Mouse (Mus musculus): ENCODE measurements around the gene Gm27179.
"Not testable (repeated sequence)": the region's sequence is repeated elsewhere in the genome, so short reads cannot be mapped to it uniquely, and the experiment has no call there.

Gene Gm27179

DNA sequence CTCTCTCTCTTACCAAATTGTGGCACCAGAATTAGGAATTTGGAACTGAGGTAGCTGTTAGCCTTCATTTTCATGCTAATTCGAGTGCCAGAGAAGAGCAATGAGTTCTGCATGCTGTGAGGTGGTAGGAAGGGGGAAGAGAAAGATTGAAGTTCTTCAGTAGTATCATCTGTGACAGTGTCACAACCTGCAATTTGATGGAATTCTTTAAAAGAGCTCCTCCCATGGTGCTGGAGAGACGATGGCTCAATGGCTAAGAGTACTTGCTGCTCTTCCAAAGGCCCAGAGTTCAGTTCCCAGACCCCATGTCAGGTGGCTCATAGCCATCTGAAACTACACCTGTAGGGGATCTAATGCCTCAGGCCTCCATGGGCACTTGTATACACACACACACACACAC lies at the start of gene Gm27179:
TSS of gene Gm27179 (minus strand) at position 101 of the 400 bp plus-strand sequence.
- DNase-seq, result not testable (repeated sequence)

DNA sequence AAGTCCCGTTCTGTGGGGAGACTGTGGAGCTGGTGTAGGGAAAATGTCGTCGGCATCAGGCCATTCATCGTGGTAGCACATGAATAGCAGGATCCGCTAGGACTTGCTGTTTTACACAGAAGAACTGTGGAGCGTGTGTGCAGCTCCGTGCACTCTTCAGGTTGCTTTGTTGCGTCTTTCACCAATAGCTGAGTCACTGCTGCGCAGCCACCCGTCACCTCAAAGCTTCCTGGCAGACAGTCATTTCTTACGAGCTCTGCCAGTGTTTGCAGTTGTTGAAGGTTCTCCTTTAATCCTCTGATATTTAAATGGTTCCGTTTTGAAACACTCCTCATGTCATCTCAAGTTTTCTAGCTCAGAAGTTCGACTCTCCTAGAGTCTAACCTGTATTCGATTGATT lies 45.2 kb upstream of the Gm27179 start:
- not testable (repeated sequence) for DNase-seq

DNA sequence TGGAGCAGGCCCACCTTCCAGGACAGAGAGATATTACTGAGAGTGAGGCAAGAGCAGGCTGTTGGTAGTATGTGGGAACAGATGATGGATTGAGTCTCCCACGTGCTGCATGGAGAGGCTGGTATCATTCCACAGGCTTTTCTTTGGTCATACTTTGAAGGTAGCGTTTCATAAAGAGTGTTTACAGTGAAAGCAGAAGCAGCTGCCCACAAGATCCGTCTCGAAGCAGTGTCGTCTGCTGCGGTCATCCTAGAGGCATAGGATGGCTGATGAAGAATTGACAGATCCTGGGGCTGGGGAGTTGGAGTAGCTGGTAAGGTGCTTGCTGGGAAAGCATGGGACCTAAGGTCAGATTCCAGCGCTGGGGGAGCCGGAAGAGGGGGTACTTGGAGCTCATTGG lies 44.5 kb upstream of the Gm27179 start:
- DNase-seq, result not testable (repeated sequence)

DNA sequence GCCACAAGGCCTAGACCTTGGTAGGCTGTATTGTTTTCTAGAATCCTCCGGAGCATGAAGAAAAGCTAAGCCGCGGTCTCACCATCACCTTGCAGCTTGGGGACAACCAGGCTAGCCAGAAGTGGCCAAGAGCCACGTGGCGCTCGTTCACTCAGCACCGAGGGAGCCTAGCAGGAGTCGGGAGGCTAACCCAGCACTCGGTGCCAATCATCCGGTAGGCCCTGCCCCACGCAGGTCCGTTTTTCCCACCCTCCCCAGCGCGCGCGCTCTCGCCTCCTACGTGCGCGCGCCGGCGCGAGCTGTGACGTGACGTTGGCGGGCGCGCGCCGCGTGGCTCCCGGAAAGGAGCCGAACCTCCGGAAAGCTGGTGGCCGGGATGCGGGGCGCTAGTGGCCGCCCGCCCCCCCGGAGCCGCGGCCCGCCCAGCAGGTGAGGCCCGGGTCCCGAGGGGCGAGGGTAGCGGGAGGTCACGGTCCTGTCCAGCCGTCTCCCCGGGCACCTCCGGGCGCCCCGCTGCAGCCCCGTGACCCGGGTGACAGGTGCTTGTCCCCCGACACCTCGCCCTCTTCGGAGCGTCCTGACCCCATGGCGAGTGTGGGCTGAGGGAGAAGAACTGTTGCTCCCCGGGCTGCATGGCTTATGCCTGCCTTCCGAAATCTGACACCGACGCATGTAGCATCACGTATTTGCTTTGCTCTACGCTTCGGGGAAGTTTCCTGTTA lies 42.9 kb upstream of the Gm27179 start, which contains the start of gene Entpd4b:
TSS of gene Entpd4b (plus strand) at position 315 of the 722 bp plus-strand sequence.
- DNase-seq, result not testable (repeated sequence)

DNA sequence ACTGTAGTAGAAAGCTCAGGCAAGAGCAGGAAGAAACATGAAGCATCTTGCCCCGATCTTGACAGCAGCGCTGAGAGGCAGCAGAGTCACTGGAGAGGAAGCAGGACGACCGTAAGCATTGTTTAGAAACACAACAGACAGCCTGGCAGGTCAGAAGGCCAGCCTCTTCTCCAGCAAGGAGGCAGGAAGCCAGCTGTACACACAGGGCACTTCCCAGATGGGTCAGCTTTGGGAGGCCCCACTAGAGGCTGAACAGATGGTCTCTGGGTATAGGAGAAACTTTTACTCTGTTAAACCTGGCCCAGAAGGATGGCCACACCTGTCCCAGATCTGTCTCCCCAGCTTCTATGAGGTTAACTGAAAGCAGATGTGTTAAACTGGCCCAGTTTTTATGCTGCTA lies 35.0 kb upstream of the Gm27179 start:
- not testable (repeated sequence) for DNase-seq

DNA sequence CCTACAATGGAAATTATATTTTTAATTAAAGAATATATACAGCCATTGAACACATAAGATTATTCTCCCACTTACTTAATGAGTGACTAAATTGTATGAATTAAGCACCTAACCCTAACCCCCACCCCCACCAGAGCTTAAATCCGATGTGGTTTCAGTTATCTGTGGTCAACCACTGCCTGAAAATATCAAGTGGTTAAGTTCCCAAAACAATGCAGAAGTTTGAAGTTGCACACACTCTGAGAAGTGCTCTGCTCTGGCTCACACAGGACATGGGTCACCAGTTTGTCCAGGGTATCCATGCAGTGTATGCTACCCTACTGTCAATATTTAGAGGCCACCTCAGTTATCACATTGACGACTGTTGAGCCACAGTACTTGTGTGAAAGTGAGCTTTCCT lies 32.7 kb upstream of the Gm27179 start:
- DNase-seq, result not testable (repeated sequence)

DNA sequence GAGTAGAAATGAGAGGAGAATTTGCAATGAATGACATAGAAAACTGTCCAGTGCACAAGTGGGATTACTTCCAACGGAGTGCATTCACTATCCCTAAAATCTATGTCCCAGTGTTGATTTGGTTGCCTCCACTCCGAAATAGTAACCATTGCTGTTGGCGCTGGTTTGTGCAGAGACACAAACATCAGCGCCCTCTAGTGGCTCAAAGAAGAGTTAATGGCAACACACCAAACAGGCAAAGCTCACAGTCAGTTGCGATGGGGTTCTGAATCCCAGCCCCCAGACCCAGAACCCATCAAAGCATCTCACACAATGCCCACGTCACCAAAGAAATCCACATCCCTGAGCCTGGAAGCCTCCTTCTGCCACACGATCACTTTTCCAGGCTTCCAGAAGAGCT lies 31.7 kb upstream of the Gm27179 start:
- DNase-seq, result not testable (repeated sequence)

DNA sequence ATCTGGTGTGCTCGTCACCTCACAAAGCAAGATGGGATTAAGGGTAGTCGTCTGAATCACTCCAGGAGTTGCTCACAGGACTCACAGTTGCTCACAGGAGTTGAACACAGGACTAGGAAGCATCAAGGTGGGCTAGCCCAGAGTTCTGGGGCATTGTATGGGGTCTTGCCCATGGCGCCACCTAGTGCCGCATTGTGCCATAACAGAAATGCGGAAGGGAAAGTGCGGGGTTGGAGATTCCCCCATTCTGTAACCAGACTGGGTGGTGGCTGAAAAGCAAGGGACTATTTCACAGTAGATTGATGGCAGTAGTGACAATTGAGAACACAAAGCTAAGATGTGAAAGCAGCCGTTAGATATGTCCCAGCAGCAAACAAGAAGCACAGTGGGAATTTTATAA lies 30.3 kb upstream of the Gm27179 start:
- not testable (repeated sequence) for DNase-seq

DNA sequence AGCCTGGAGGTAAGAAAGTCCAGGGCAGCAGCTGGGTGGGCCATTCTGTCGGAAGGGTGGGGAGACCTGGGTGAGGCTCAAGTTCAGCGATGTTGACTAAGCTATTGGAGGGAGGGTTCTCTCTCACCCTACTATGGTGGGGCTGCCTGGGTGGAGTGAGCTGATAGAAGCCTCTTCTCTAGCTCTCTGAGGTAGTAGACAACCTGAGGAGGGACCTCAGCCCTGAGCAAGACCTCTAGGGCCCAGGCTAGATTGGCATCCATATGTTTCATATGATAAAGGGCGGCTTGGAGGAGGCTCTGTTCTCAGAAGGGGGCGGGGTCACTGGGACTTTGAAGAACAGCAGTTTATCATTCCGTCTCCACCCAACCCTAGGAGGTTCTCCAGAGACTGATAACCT lies 27.8 kb upstream of the Gm27179 start:
- not testable (repeated sequence) for DNase-seq

DNA sequence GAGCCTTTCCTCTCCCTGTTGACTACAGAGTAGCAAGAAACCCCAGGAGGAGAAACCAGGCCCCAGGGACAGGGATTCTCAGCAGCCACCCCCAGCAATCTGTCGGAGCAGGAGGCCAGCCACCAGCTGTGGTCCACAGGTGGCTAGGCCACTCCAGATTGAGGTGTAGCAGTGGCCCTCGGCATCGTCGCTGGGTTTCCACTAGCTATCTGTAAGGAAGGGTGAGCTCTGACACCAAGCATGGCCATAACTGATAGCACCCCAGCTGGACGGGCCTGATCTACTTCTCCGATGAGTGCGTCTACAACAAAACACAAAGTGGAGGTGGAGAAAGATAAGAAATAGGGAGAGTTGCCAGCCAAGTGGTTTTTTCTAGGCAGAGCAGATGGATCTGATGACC lies 24.2 kb upstream of the Gm27179 start:
- not testable (repeated sequence) for DNase-seq

DNA sequence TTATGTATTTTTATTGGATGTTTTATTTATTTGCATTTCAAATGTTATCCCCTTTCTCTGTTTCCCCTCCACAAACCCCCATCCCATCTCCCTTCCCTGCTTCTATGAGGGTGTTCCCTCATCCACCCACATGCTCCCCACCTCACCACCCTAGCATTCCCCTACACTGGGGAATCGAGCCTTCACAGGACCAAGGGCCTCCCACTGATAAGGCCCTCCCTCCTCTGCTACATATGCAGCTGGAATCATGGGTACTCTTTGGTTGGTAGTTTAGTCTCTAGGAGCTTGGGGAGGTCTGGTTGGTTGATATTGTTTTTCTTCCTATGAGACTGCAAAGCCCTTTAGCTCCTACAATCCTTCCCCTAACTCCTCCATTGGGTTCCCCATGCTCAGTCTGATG lies 13.9 kb upstream of the Gm27179 start:
- not testable (repeated sequence) for DNase-seq

DNA sequence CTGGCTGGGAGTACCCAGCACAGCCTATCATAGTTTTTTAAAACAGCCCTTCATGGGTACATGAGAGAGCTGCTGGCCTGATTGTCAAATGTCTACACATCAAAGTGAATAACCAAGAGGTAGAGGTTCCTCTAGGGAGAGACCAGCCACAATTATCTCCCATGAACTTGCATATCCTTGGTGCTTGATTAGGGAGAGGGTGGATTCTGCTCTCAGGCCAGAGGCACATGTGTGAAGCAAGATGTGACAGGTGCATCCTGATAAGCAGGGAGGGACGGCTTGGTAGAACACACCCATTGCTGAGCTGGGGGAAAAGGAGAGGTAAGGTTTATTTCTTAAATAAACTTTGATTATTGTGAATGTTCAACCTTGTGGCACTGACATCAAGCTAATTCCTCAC lies 10.7 kb upstream of the Gm27179 start:
- not testable (repeated sequence) for DNase-seq

DNA sequence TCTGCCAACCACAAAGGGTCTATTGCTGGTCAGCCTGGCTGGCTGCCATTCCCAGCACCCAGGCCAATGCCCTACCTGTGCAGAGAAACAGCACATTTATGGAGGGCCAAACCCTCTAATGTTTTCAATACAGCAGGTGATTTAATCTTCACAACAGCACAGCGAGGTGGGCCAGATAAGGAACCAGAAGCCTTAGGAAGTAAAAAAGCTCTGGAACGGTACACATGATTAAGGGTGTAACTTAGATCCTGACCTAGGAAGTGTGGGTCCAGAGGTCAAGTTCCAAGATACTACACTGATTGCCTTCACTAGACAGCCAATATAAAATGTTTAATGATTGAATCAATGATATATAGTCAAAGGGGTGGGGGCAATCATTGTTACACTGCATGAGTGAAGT lies 8.5 kb upstream of the Gm27179 start:
- DNase-seq, result not testable (repeated sequence)

DNA sequence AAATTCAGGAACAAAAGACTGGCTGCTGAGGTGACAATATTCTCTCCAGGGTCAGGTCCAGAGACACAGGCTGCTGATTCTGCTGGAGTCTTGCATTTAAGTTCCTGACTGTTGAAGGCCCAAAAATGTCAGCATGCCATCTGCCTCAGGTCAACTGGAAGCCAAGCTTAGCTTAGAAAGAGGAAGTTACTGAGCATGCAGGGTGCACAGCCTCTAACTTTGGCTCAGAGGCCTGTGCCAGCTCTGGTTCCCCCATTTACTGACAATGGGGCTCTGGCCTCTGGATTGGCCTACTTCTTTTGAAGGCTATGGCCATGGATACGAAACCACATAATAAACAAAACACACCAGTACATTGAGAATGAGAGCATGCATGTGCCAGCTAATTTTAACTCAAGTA lies 5.3 kb downstream of the Gm27179 start:
- not testable (repeated sequence) for DNase-seq

DNA sequence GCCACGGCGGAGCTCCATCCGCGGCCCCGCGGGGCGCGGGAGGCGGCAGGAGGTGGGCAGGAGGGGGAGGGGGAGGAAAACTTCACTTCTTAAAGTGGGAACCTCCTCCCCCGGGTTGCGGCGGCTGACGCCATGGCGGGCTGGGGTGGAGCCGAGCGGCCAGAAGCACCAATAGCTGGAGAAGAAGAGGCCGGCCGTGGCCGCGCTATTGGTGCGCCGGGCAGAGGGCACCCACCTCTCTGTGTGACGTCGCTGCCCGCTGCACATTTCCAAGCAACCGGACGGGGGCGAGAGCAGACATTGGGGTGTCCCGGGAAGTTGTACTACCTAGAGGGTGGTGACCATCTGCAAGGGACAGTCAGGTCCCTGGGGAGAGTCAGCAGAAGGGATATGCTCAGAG lies 9.2 kb downstream of the Gm27179 start, which contains the start of gene Gm16867:
TSS of gene Gm16867 (minus strand) at position 189 of the 400 bp plus-strand sequence.
- DNase-seq, result not testable (repeated sequence)

DNA sequence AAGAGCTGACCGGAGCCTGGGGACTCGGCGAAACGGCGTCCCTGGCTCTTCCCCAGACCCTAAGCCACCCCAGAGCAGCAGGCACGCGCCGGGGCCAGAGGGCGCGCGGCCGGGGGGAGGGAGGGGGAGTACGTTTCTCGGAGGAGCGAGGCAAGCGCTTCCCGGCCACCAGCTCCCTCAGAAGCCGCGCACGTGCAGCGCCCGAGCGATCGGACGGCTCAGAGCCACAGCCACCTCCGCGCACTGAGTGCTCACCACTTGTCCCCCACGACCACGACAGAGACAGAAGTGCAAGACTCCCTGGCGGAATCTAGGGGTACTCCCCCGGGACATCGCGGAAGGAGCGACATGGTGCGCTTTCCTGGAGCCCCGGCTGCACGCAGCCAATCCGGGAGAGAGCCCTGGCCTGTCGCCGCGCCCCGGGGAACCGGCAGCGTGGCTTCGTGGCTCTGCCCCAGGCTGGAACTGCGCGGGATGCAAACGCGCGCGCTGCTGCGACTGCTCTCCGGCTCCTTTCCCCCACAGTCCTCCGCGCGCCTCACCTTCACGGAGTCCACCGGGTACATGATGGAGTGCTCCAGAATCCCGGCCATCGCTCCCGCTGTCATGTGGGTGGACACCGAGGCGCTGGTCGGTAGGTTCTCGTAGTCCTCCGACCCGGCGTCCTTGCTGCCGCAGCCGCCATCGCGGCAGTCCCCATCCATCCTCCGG lies 9.8 kb downstream of the Gm27179 start:
- not testable (repeated sequence) for DNase-seq

DNA sequence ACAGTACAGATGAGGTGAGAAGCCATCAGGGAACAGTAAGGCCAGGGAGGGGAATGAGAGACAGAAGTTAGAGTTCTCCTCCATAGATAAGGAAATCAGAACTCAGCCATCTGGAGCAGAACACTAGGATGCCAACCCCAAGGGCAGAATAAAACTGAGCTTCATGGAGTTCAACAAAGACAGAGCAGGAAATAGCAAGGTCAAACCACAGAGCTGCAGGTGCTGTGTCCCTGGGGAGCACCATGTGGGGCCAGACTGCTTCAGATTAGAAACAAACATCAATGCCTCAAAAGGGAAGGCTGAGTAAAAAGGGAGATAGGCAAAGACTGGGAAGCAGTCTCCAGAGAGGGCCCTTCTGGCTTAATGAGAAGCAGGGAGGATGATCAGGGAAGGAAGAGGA lies 16.1 kb downstream of the Gm27179 start:
- DNase-seq, result not testable (repeated sequence)

DNA sequence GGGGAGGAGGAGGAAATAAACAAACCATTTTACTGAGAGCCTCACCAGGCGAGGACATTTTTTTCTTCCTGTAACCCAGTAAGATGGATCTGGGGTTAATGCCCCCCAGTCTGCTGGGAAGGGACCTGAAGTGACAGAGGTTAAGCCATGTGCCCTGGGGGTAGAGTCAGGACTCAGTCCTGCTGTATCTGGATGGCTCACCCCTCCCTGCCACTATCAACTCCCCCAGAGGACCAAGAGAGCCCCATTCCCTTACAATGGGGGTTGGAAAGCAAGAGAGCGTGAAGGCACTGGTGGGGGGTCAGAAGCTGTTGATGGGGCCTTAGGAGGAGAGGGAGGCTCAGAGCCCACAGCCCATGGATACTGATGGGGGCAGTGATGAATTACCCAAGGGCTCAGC lies 17.4 kb downstream of the Gm27179 start:
- DNase-seq, result not testable (repeated sequence)

DNA sequence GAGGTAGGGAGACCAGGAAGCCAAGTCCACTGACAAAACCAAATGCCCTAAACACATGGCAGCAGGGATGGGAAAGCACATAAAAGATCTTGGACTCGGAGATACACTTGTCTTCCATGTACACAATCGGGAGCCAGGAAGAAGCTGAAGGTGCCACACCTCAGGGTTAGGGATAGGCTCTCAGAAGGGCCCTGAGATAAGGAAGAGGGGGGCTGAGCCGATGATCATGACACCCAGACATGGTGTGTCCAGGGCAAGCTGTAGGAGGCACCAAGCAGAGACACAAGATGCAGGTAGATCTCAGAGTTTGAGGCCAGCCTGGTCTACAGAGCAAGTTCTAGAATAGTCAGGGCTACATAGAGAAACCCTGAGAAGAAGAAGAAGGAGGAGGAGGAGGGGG lies 17.8 kb downstream of the Gm27179 start:
- DNase-seq, result not testable (repeated sequence)

DNA sequence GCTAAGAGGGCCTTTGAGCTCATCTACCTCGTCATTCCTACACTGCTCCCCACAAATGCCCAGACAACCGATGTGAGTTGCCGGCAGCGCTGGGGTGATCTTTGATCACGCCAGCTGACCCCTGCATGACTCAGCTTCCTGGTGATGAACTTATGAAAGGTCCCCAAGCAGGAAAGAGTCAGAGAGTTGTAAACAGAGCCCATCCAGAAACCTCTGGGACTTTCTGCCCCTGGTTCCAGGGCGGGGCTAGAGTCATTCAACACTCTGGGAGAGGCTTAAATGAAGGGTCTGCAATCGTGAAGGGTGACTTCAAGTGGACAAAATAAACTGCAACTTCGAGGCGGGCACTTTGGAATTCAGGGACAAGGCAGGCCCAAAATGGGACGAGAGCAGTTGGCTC lies 24.3 kb downstream of the Gm27179 start:
- DNase-seq, result not testable (repeated sequence)

DNA sequence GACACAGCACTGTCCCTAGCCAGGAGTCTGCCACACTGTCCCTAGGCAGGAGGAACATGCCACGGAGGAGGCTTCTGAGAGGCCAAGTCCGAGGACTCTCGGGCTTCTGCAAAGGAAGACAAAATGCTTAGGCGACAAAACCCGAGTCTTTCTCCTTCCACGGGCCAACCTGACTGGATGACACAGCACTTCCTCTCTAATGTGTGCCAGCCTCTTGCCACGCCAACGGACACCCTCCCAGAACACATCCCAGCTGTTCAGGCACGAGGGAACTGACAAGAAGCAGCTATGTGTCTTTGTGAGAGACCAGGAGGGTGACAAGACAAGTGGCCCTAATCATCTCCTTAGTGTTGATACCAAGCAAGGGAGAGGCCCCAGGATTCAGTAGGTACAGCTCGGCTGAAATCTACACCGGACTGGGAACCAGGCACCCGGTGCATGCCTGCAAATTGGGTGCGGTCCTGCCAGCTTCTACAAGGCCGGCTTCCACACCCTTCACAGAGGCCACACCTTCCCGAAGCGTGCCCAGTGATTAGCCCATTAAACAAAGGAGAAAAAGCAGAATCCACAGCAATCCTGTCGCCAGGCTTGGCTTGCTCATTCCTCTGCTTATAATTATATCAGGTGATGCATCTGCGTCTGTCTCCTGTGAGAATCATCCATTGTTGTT lies 26.7 kb downstream of the Gm27179 start:
- not testable (repeated sequence) for DNase-seq

DNA sequence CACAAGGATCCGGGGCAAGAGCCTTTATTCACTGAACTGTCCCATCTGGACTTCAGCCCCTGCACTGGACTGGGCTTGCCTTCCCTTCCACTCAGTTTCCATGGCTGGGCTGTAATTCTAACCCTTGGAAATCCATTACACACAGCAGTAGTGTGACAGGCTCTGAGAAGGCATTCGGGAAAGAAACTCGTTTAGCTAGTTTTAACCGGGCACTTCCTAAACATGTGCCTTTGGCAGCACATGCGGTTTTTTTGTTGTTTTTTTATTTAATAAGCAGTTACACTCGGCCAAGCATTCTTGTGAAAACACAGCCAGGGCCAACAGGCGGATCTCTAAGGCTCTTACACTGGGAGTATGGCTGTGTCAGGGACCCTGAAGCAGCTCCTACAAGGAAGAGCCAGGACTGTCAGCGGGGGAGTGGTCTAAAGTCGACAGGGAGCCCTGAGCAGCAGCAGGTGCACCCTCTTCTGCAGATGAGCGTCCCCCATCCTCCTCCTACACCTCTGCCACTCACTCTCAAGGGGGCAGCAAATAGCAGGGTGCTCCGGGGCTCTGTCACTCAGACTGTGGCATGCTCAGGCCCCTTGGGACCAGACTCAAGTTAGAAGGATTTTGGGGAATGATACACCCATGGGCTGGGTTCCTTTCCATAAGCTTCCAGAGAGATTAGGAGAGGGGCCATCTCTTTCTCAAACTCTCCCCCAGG lies 38.3 kb downstream of the Gm27179 start:
- DNase-seq, result not testable (repeated sequence)

DNA sequence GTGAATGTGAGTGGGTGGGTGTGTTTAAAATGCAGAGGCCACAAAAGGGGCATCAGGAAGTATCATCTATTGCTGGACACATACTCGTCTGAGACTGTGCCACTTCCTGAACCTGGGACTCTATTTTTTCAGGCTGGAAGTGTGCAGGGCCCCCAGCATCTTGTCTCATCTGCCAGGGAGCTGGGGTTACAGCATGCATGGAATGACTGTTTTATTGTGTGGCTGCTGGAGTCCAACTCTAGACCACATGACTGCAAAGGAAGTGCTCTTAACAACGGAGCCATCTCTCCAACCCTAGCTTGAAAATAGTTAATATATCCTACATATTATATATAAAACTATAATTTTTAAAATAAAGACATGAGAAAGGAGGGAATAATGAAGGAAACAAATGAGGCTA lies 39.0 kb downstream of the Gm27179 start:
- DNase-seq, result not testable (repeated sequence)

Measured in kidney, adult 11 months (tissue).